In the genomic region with DNA sequence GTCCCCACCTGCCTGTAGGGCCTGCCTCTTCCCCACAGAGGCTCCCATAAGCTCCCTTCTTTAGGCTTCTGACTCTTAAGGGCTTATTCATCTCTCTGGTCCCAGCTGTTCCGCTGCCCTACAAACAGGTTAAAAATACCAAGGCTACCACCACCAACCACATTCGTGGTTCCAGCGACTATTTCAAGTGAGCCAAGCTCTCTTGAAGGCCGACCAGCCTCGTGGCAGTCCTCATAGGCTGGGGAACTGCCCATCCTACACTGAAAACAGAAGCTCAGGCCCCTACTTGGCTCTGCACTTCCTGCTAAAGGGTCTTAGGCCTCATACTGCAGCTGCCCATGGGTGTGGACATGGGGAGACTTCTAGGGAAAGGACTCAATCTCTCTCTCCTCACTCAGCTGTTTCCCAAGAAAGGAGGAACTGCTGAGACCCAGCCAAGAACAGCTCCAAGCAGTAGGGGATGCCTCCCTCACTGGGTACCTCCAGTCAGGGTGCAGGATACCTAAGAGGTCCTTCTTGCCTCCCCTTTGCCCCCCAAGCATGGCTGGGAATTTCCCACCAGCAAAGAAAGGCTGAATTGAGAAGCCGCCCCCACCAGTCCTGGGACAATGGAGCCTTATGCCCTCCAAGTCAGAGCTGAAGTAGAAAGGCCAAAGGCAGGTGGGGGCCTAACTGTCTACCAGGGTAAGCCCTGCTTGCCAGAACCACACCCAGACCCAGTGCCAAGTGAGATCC, we compare ENCODE assay signal across 8 mouse cellular contexts. TPM values are rescaled to one million over a fixed set of nuclear protein-coding genes. Genes with fewer than 3 reads are reported as not detected.
DNase-seq lines count a peak whose midpoint lies in the region; ATAC-seq and TF ChIP-seq lines count a peak whose summit lies in the region.

No protein-coding gene starts in this region.

- H3K36me3 ChIP-seq in neural tube, embryonic 11.5 days (ENCODE audit: control insufficient read depth, insufficient read depth, low read length), result peaks cover 15% of the 10 kb centered on the region
- H3K36me3 ChIP-seq in forebrain, postnatal 0 days (ENCODE audit: insufficient read depth), result peaks cover 29% of the 10 kb centered on the region
- H3K36me3 ChIP-seq in limb, embryonic 13.5 days, result peaks cover 31% of the 10 kb centered on the region
- H3K36me3 ChIP-seq in stomach, embryonic 14.5 days (ENCODE audit: control insufficient read depth, insufficient read depth, low read length), result peaks cover 32% of the 10 kb centered on the region

- peak overlapping the region; percentile 72 for H3K9ac ChIP-seq in neural tube, embryonic 11.5 days (ENCODE audit: low read length)
- peak overlapping the region; percentile 72 for H3K9ac ChIP-seq in forebrain, postnatal 0 days
- peak overlapping the region; percentile 66 for H3K9ac ChIP-seq in limb, embryonic 13.5 days
- H3K9ac ChIP-seq in stomach, embryonic 14.5 days (replicated peaks; ENCODE audit: low read depth, low read length), result peak overlapping the region; percentile 55; the same call in 1 of the 2 replicates

- no peaks in the 10 kb centered on the region for H3K9me3 ChIP-seq in neural tube, embryonic 11.5 days (ENCODE audit: control insufficient read depth, low read length)
- no peaks in the 10 kb centered on the region for H3K9me3 ChIP-seq in forebrain, postnatal 0 days (ENCODE audit: low read length)
- no peaks in the 10 kb centered on the region for H3K9me3 ChIP-seq in limb, embryonic 13.5 days
- H3K9me3 ChIP-seq in stomach, embryonic 14.5 days (ENCODE audit: control insufficient read depth, low read depth, low read length), result no peaks in the 10 kb centered on the region

- H3K4me2 ChIP-seq in neural tube, embryonic 11.5 days (ENCODE audit: low read depth), result peak overlapping the region; percentile 69
- H3K4me2 ChIP-seq in forebrain, postnatal 0 days (ENCODE audit: low read depth), result peak overlapping the region; percentile 62
- H3K4me2 ChIP-seq in limb, embryonic 13.5 days (replicated peaks), result peak overlapping the region; percentile 70
- peak overlapping the region; percentile 72; the same call in 1 of the 2 replicates for H3K4me2 ChIP-seq in stomach, embryonic 14.5 days (replicated peaks; ENCODE audit: low read depth, low read length)

- no peak for TF ChIP-seq CTCF in forebrain, postnatal 0 days (IDR thresholded peaks at IDR 0.05; ENCODE audit: low read depth)

- peak overlapping the region; percentile 98 for H3K27ac ChIP-seq in neural tube, embryonic 11.5 days (ENCODE audit: low read depth, low read length)
- peak overlapping the region; percentile 97 for H3K27ac ChIP-seq in forebrain, postnatal 0 days (ENCODE audit: low read depth, low read length)
- peak overlapping the region; percentile 93 for H3K27ac ChIP-seq in limb, embryonic 13.5 days
- H3K27ac ChIP-seq in stomach, embryonic 14.5 days (ENCODE audit: low read length), result peak overlapping the region; percentile 92

- H3K27me3 ChIP-seq in neural tube, embryonic 11.5 days (ENCODE audit: control insufficient read depth, insufficient read depth, low read length), result no peaks in the 10 kb centered on the region
- H3K27me3 ChIP-seq in forebrain, postnatal 0 days (ENCODE audit: insufficient read depth, low read length), result no peaks in the 10 kb centered on the region
- H3K27me3 ChIP-seq in limb, embryonic 13.5 days, result no peaks in the 10 kb centered on the region
- H3K27me3 ChIP-seq in stomach, embryonic 14.5 days (ENCODE audit: control insufficient read depth, insufficient read depth, low read length), result no peaks in the 10 kb centered on the region

- H3K4me1 ChIP-seq in neural tube, embryonic 11.5 days (ENCODE audit: control insufficient read depth, insufficient read depth, low read length), result peaks cover 44% of the 10 kb centered on the region
- 0 out of 2 replicates have a peak, but pooled peaks cover 10% of the 10 kb centered on the region for H3K4me1 ChIP-seq in forebrain, postnatal 0 days (ENCODE audit: insufficient read depth)
- peaks cover 61% of the 10 kb centered on the region for H3K4me1 ChIP-seq in limb, embryonic 13.5 days
- peaks cover 35% of the 10 kb centered on the region; the same call in 1 of the 2 replicates for H3K4me1 ChIP-seq in stomach, embryonic 14.5 days (ENCODE audit: control insufficient read depth, insufficient read depth, low read length)

- H3K4me3 ChIP-seq in neural tube, embryonic 11.5 days (ENCODE audit: low read depth, low read length), result no peak overlapping the region
- no peak overlapping the region for H3K4me3 ChIP-seq in forebrain, postnatal 0 days (ENCODE audit: low read depth, low read length)
- H3K4me3 ChIP-seq in limb, embryonic 13.5 days, result peak overlapping the region; percentile 40
- H3K4me3 ChIP-seq in stomach, embryonic 14.5 days (ENCODE audit: low read depth, low read length), result no peak overlapping the region

- no peak for ATAC-seq in neural tube, embryonic 11.5 days (ENCODE audit: insufficient read depth, low FRiP score, low TSS enrichment)
- no peak for ATAC-seq in forebrain, postnatal 0 days
- ATAC-seq in limb, embryonic 13.5 days (ENCODE audit: low FRiP score, low read depth), result 0 out of 2 replicates have a peak, but pooled peaks have one; percentile 2
- ATAC-seq in stomach, embryonic 14.5 days (ENCODE audit: insufficient number of reproducible peaks, insufficient read depth, low FRiP score, low read depth), result no peak

- DNase-seq in neural tube, embryonic 11.5 days (ENCODE audit: low spot score), result no peak
- no peak for DNase-seq in neural tube, embryonic 10.5 days (ENCODE audit: extremely low spot score, low spot score)
- peak; percentile 25 for DNase-seq in forebrain, postnatal 0 days
- DNase-seq in cerebellum, postnatal 10 days, result no peak
- no peak for DNase-seq in embryo, embryonic 10.5 days (ENCODE audit: low spot score)
- no peak for DNase-seq in lung, postnatal 25 days (ENCODE audit: low spot score)

- 82% methylated on average over 6 of the region's 6 CpGs for WGBS in neural tube, embryonic 11.5 days
- 57% methylated on average over 6 of the region's 6 CpGs for WGBS in forebrain, postnatal 0 days
- 73% methylated on average over 6 of the region's 6 CpGs for WGBS in limb, embryonic 13.5 days
- WGBS in stomach, embryonic 14.5 days, result 68% methylated on average over 6 of the region's 6 CpGs

RNA-seq across cellular contexts. Expression of a gene that starts 2.6 kb away (rescaled TPM):
- polyA plus RNA-seq in neural tube, embryonic 11.5 days (2014; fragmentation: Nextera tagmentation; extraction: Ambion mirVana), result 2.6 and 3.0 TPM in 2 replicates
- 6.5 and 6.6 TPM in 2 replicates for total RNA-seq in forebrain, postnatal 0 days (2014; rRNA removed)
- 3.9 and 4.4 TPM in 2 replicates for polyA plus RNA-seq in forebrain, postnatal 0 days (2015; fragmentation: Nextera tagmentation; extraction: Ambion mirVana)
- polyA plus RNA-seq in limb, embryonic 13.5 days (2015; fragmentation: Nextera tagmentation; extraction: Ambion mirVana), result 8.0 and 8.6 TPM in 2 replicates
- polyA plus RNA-seq in stomach, embryonic 14.5 days (2014; fragmentation: Nextera tagmentation; extraction: Ambion mirVana), result 6.1 and 7.9 TPM in 2 replicates

RNA-seq across cellular contexts. Expression of a gene that starts 23.5 kb away (rescaled TPM):
- 434 and 452 TPM in 2 replicates for polyA plus RNA-seq in neural tube, embryonic 11.5 days (2014; fragmentation: Nextera tagmentation; extraction: Ambion mirVana)
- 200 and 223 TPM in 2 replicates for total RNA-seq in forebrain, postnatal 0 days (2014; rRNA removed)
- 267 and 287 TPM in 2 replicates for polyA plus RNA-seq in forebrain, postnatal 0 days (2015; fragmentation: Nextera tagmentation; extraction: Ambion mirVana)
- 383 and 392 TPM in 2 replicates for polyA plus RNA-seq in limb, embryonic 13.5 days (2015; fragmentation: Nextera tagmentation; extraction: Ambion mirVana)
- polyA plus RNA-seq in stomach, embryonic 14.5 days (2014; fragmentation: Nextera tagmentation; extraction: Ambion mirVana), result 359 TPM in 2 replicates

RNA-seq across cellular contexts. Expression of a gene that starts 24.2 kb away (rescaled TPM):
- 35.2 and 39.0 TPM in 2 replicates for polyA plus RNA-seq in neural tube, embryonic 11.5 days (2014; fragmentation: Nextera tagmentation; extraction: Ambion mirVana)
- 11.7 and 13.8 TPM in 2 replicates for total RNA-seq in forebrain, postnatal 0 days (2014; rRNA removed)
- polyA plus RNA-seq in forebrain, postnatal 0 days (2015; fragmentation: Nextera tagmentation; extraction: Ambion mirVana), result 6.2 and 7.4 TPM in 2 replicates
- 44.3 and 49.5 TPM in 2 replicates for polyA plus RNA-seq in limb, embryonic 13.5 days (2015; fragmentation: Nextera tagmentation; extraction: Ambion mirVana)
- 54.0 and 61.1 TPM in 2 replicates for polyA plus RNA-seq in stomach, embryonic 14.5 days (2014; fragmentation: Nextera tagmentation; extraction: Ambion mirVana)

RNA-seq across cellular contexts. Expression of a gene that starts 31.0 kb away (rescaled TPM):
- polyA plus RNA-seq in neural tube, embryonic 11.5 days (2014; fragmentation: Nextera tagmentation; extraction: Ambion mirVana), result 0.24 and 0.30 TPM in 2 replicates
- 1.00 and 2.9 TPM in 2 replicates for total RNA-seq in forebrain, postnatal 0 days (2014; rRNA removed)
- 1.3 and 1.5 TPM in 2 replicates for polyA plus RNA-seq in forebrain, postnatal 0 days (2015; fragmentation: Nextera tagmentation; extraction: Ambion mirVana)
- polyA plus RNA-seq in limb, embryonic 13.5 days (2015; fragmentation: Nextera tagmentation; extraction: Ambion mirVana), result 1.5 and 1.7 TPM in 2 replicates
- polyA plus RNA-seq in stomach, embryonic 14.5 days (2014; fragmentation: Nextera tagmentation; extraction: Ambion mirVana), result 1.0 and 1.4 TPM in 2 replicates

RNA-seq across cellular contexts. Expression of a gene that starts 32.9 kb away (rescaled TPM):
- polyA plus RNA-seq in neural tube, embryonic 11.5 days (2014; fragmentation: Nextera tagmentation; extraction: Ambion mirVana), result 15.1 and 15.5 TPM in 2 replicates
- total RNA-seq in forebrain, postnatal 0 days (2014; rRNA removed), result 15.8 and 27.0 TPM in 2 replicates
- polyA plus RNA-seq in forebrain, postnatal 0 days (2015; fragmentation: Nextera tagmentation; extraction: Ambion mirVana), result 18.8 and 21.3 TPM in 2 replicates
- polyA plus RNA-seq in limb, embryonic 13.5 days (2015; fragmentation: Nextera tagmentation; extraction: Ambion mirVana), result 18.4 and 19.6 TPM in 2 replicates
- polyA plus RNA-seq in stomach, embryonic 14.5 days (2014; fragmentation: Nextera tagmentation; extraction: Ambion mirVana), result 17.3 and 19.9 TPM in 2 replicates
